Mouse (Mus musculus) stomach, embryonic 15.5 days (tissue): ENCODE results near the gene Cd200. TPM values are rescaled to one million over a fixed set of nuclear protein-coding genes. Genes with fewer than 3 reads are reported as not detected.

Experiments used
- polyA plus RNA-seq: library from polyadenylated mRNA; unstranded; fragments of >200 nt; fragmentation: Nextera tagmentation; extraction: Ambion mirVana; gene quantifications from 2 replicates; pipeline ENCODE4 v1.2.1, GENCODE M21; 2015

The Cd200 gene
- polyA plus RNA-seq, 1 experiment from 2014 or later: 38.1 TPM

Other genes with a start within 250 kb of the Cd200 start
- 0.19 and 0.33 TPM in 2 replicates for gene Btla, start 184.7 kb downstream of the Cd200 start, polyA plus RNA-seq
- 0.82 and 1.6 TPM in 2 replicates for gene Gm609, start 83.9 kb upstream of the Cd200 start, polyA plus RNA-seq
- gene Gm17783, start 123.0 kb upstream of the Cd200 start, polyA plus RNA-seq: 1.4 and 2.7 TPM in 2 replicates
- gene Slc9c1, start 126.3 kb upstream of the Cd200 start, polyA plus RNA-seq: not detected in 2 replicates
- gene Gcsam, start 201.3 kb upstream of the Cd200 start, polyA plus RNA-seq: 0.21 and 0.63 TPM in 2 replicates
- 2.6 and 3.2 TPM in 2 replicates for gene BC016579, start 245.0 kb upstream of the Cd200 start, polyA plus RNA-seq